Mouse (Mus musculus): Measurements from ENCODE around the gene Map3k15.

The Map3k15 gene

DNA sequence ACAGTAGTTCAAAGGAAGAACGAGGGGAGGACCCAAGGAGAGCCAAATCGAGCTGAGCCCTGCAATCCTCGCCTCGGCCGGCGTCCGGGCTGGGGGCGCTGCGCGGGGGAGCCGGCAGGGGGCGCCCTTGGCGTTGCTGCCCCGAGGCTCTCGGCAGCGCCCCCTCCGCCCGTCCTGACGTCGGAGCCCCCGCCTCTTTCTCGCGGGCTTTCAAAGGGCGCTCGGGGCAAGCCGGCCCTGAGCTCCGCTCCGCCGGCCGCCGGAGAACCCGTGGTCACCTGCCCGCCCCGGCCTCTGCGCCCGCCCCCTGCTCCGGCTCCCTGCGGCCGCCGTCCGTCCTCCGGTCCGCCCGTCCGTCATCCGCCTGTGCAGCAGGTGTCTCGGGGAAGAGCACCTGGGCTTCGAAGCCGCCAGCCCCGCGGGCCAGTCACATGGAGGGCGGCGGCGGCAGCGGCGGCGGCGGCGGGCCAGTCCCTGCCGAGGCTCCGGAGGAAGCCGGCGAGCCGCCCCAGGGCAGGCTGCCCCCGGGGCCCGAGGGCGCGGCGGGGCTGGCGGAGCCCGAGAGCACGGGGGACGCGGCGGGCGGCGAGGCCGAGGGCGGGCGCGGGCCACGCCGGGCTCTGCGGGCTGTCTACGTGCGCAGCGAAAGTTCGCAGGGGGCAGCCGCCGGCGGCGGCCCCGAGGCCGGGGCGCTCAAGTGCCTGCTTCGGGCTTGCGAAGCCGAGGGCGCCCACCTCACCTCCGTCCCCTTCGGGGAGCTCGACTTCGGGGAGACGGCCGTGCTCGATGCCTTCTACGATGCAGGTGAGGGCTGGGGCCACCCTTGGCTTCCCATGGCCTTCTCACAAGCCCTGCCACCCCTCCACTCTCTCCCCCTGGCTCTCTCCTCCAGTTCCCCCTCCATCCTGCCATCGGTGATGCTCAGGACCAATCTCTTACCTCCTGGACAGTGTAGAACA is at the start of gene Map3k15:
TSS of gene Map3k15 (plus strand) at position 432 of the 959 bp plus-strand sequence.
- DNase-seq (ENCODE audit: extremely low spot score) = peak; percentile 43

DNA sequence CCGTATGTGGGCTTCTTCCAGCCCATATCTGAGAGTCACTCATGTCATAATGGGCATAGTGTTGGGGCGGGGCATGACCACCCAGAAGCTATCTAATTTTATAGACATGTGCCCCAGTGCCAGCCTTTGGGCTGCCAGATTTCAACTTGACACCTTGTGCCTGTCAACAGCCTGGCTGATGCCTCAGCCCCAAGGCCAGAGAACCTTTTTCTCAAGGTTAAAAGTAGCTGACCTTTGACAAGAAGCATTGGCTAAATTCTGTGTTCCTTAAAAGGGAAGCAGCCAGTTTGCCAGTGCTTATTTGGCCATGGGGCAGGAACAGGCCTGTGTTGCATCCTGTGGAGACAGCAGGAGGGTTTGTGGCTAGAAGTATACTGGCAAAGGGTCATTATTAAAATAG is 45.7 kb upstream of the Map3k15 start:
- no peak for DNase-seq (ENCODE audit: extremely low spot score)

DNA sequence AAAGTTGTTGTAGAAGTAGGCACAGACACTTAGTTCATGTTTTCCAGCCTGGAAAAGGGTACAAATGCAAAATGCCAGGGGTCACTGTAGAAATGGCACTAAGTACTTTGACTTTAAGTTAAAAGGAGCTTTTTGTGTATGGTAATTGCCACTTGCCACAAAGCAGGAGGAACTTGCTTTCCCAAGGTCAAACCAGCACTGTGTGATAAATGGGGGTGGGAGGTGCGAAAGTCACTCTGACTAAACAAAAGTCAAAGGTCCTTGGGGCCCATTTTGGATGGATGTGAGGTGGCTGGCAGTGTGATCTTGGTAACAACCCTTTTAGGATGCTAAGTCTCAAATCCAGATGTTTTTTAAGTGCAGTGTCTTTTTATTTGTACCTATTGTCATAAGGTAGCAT is 44.6 kb upstream of the Map3k15 start:
- DNase-seq (ENCODE audit: extremely low spot score) = no peak

GRCm38 (mm10) chrX:159953546-159954429 is 34.4 kb upstream of the Map3k15 start:
- DNase-seq (ENCODE audit: extremely low spot score) = no peak

GRCm38 (mm10) chrX:159954430-159954779 is 33.8 kb upstream of the Map3k15 start:
- DNase-seq (ENCODE audit: extremely low spot score) = no peak

DNA sequence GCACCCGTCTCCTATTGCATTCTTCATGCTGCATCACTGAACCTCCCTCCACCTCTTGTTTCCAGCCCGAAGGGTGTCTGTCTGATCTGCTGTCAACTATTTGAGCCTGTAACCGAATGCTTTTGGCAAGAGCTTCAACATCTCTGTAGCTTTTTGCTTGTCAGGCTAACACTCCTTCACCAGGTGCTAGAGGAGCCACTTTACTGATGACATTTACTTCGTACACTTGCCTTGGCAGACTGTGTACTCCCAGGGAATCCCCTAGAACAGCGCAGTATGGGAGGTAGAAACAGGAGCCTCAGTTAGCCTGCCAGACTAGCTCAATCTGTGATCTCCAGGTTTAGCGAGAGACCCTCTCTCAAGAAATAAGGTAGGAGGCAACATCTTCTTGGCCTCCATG is 32.8 kb upstream of the Map3k15 start:
- DNase-seq (ENCODE audit: extremely low spot score) = no peak

DNA sequence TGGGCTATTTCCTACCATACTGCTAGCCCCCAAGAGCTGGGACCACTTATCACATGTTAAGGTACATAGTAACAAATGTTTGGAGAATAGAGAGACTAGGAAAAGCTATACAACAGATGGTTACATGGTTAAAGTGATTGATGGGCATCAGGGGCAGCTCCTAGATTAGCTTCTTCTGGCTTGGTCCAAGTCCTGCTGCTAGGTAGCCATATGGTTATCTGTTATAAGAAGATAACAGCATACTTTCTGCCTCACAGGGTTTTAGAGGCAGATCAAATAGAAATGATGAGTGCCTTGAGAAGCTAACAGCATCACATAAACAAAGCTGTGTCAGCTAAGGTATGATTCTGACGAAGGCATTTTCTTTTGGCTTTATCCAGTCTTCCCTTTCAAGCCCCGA is 26.8 kb upstream of the Map3k15 start:
- DNase-seq (ENCODE audit: extremely low spot score) = no peak

- peak; percentile 42 for DNase-seq (ENCODE audit: extremely low spot score)
These were observed 25.0 kb upstream of the Map3k15 start for GRCm38 (mm10) chrX:159963273-159963672.

DNA sequence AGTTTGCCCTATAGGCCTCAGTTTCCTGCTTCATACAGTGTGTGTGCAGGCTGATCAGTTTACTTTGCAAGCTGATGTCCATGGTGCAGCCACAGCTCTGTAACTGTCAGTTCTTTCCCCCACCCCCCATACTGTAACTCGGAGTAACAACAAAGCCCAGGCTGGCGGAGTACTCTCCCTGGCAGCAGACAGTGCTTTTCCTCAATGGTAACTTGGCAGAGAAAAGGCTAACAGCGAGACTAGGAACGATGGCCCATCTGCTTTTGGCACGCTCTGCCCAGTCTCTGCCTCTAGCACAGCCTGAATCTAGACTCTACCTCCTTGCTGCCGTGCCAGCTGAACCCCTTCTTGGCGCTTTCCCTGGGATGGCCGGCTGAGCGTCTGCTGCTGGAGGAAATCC is 24.3 kb upstream of the Map3k15 start:
- DNase-seq (ENCODE audit: extremely low spot score) = no peak

DNA sequence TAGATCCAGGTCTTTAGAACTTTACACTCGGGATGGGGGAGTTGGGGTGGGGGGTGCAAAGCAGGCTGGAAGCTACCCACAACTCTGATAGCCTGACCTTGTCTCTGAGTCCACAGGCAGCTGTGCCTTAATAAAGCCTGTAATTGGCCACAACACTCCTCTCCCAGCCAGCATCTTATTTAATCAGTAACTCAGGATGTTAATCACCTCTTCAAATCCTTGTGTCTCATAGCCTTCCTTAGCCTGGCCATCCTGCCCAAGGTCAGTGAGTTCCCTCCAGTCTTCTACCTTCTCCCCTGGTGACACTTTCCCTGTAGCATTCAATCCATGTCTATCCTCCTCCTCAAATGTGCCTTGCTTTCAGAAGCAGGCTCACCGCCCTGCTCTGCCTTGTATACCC is 19.2 kb upstream of the Map3k15 start:
- no peak for DNase-seq (ENCODE audit: extremely low spot score)

GRCm38 (mm10) chrX:159971091-159971779 is 17.0 kb upstream of the Map3k15 start:
- DNase-seq (ENCODE audit: extremely low spot score) = no peak

DNA sequence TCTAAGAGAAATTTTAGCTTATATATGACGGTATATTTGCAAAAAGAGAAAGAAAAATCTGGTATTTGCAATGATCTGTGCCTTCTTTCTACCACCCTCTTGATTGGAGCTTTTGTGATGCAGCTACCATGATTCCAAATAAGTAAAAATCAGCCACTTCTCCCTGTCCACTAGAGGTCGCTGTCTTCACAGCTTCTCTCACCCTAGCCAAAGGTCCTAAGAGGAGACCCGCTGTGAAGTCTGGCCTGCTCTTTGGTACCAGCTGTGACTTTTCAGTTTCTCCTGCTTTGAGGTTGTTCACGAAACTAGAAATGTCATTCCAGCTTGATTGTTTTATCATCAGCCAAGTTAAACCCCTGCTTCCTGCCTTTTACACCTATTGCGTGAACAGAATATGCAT is 14.5 kb upstream of the Map3k15 start:
- DNase-seq (ENCODE audit: extremely low spot score) = peak; percentile 16

- no peak for DNase-seq (ENCODE audit: extremely low spot score)
These were observed 12.0 kb upstream of the Map3k15 start for GRCm38 (mm10) chrX:159976243-159976642.

DNA sequence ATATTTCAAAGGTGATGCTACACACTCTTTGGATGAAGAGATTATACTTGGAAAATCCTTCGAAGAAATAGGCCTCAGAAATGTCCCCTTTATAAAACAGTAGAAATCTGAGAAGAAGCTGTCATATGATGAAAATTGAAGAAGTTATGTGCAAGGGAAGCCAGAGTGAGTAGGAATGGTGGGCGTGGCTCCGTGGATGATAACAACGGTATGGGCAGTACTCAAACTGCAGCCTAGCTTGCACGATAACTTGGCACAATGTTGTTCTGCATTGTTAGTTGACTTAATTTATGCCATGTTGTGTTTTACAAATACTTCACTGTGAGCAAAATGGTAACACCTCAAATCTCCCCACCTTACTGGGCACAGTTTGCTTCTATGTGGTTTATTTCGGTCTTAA is 7.6 kb downstream of the Map3k15 start:
- no peak for DNase-seq (ENCODE audit: extremely low spot score)

DNA sequence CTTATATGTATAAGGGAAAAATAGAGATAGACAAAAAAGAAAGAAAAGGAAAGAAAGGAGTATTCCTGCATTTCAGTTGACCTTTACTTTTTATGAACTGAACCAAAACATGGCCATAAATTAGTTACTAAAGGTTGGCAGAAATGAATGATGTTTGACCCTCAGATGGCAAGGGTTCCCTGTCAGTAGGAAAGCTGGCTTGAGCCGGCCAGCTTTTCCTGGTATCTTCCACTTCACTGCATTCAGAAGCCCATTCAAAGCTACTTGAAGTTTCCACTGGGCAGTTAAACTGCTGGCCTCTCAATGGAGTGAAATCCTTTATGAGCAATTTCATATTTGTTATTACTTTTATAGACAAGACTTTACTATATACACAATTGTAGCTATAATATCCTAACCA is 65.1 kb downstream of the Map3k15 start:
- no peak for DNase-seq (ENCODE audit: extremely low spot score)

- DNase-seq (ENCODE audit: extremely low spot score) = no peak
These were observed 66.4 kb downstream of the Map3k15 start for GRCm38 (mm10) chrX:160054643-160055042.

DNA sequence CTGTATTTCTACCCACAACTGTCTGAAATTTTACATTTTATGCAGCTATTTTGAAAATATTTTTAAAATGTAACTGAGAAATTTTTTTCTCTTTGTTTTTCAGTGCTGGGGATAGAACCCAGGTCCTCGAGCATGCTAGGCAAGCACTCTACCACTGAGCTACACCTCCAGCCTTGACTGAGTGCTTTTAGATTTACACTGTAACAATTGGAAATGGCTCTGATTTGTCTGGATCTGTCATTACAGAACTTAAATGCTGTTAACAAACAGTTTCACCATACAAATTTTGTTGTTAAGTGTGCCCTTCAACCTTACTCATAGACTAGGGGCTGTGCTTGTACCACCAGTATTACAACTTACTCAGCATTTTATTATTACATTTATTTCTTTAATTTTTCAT is 103.7 kb downstream of the Map3k15 start:
- no peak for DNase-seq (ENCODE audit: extremely low spot score)

DNA sequence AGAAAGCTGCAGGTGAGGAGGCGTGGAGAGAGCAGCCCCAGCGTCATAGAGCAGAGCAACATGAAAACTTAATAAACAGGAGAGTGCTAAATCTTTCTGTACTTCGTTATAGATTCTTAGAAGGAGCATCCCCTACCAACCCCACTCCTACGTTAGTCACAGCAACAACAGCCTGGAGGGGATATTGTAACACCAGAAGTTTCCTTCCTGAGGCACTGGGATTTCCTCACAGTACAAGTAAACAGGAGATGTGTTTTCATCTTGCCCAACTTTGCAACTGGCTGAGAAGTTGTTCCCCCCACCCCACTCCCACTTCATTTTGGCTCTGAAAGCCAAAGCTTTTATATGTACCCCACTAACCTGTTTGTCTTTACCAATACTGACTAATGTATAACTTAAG is 119.6 kb downstream of the Map3k15 start:
- no peak for DNase-seq (ENCODE audit: extremely low spot score)

DNA sequence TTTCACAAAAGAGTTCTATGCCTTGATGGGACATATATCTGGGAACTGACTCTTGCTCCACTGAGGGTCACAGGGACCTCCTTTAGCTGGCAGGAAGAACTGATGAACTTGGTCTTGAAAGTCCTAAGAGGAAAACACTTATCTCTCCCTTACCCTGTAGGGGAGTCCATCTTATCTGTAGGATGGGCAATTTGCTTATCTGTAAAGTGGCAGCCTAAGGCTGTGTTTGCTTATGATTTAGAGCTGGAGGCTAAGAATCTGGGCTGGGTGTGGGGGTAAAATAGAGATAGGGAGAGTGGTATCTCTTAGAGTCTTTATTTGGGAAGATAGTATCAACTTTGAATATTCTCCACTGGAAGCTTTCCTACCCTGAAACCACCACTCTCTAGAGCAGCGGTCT is 125.5 kb downstream of the Map3k15 start:
- no peak for DNase-seq (ENCODE audit: extremely low spot score)

- DNase-seq (ENCODE audit: extremely low spot score) = no peak
These were observed 127.8 kb downstream of the Map3k15 start for GRCm38 (mm10) chrX:160116074-160116473.

GRCm38 (mm10) chrX:160116658-160117057 is 128.4 kb downstream of the Map3k15 start:
- DNase-seq (ENCODE audit: extremely low spot score) = peak; percentile 34
